Mouse (Mus musculus) stomach, embryonic 15.5 days (tissue): ENCODE data around the gene Gpr176. TPM values are rescaled to one million over a fixed set of nuclear protein-coding genes. Genes with fewer than 3 reads are reported as not detected.

Source experiments
- ATAC-seq: fragments of 200-750 bp; cut with Nextera tagmentation; 2 replicates; pipeline ENCODE4 v1.8.0; 2017; ENCODE audit warnings: low read depth, moderate number of reproducible peaks, moderate TSS enrichment; ENCODE audit not compliant: insufficient read depth, low FRiP score
- H3K27ac ChIP-seq: fragments of 300-500 bp; sonication (generic); 2 replicates; pipeline ENCODE4 v1.5.1; 2015; ENCODE audit warnings: mild to moderate bottlenecking, inconsistent platforms
- H3K27me3 ChIP-seq: fragments of 300-500 bp; sonication (generic); replicated peaks from 2 replicates; pipeline ENCODE4 v1.6.1; 2015; ENCODE audit warnings: inconsistent platforms
- H3K36me3 ChIP-seq: fragments of 300-500 bp; sonication (generic); 2 replicates; pipeline ENCODE4 v1.6.1; 2015; ENCODE audit warnings: inconsistent platforms
- H3K4me1 ChIP-seq: fragments of 300-500 bp; sonication (generic); 2 replicates; pipeline ENCODE4 v1.6.1; 2015; ENCODE audit warnings: inconsistent platforms
- H3K4me2 ChIP-seq: fragments of 300-500 bp; sonication (generic); 2 replicates; pipeline ENCODE4 v1.6.1; 2015; ENCODE audit warnings: mild to moderate bottlenecking, inconsistent platforms
- H3K4me3 ChIP-seq: fragments of 300-500 bp; sonication (generic); replicated peaks from 2 replicates; pipeline ENCODE4 v1.5.1; 2015; ENCODE audit warnings: inconsistent platforms
- H3K9ac ChIP-seq: fragments of 300-500 bp; sonication (generic); 2 replicates; pipeline ENCODE4 v1.6.1; 2015; ENCODE audit warnings: inconsistent platforms
- H3K9me3 ChIP-seq: fragments of 300-500 bp; sonication (generic); 2 replicates; pipeline ENCODE4 v1.6.1; 2016; ENCODE audit warnings: inconsistent platforms
- WGBS: fragments of 180-500 bp; shearing (Covaris S2); methylation state at CpG from one replicate; pipeline ENCODE4 v1.1.7; 2015; 5-methylcytosine and 5-hydroxymethylcytosine counted together
- polyA plus RNA-seq: library from polyadenylated mRNA; unstranded; fragments of >200 nt; fragmentation: Nextera tagmentation; extraction: Ambion mirVana; gene quantifications from 2 replicates; pipeline ENCODE4 v1.2.1, GENCODE M21; 2015

Gpr176 gene
- polyA plus RNA-seq: 0.24 and 0.58 TPM in 2 replicates

DNA sequence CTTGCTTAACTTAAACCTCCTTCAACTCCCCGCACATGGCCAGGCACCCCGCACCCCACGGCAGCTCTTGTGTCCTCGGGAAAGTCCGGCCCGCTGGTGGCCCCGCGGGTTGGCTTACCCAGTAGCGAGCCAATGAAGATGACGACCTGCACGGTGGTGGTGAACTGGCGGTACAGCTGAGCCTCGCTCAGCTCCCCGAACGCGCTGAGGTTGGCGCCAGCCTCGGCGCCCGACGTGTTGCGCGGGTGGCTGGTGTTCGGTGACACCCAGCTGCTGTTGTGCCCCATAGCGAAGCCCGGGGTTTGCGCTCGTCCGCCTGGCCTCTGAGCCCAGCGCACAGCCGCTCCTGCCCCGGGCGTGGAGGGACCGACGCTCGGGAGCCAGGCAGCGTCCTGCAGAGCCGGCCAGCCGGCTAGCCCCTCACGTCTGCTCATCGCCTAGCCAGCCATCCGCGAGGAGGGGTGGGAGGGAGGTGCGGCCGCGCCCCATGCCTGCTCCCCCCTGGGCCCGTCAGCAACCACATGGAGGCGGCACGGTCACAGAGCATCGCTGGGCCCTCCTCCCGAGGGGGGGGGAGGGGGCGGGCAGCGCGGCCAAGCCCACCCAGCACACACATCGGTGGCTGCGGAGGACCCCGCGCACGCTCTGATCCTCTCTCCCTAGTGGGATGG is at the start of gene Gpr176:
Gene Gpr176, minus strand, starts transcription at position 519 of the 671 bp plus-strand sequence.
- 1% methylated on average over 57 of the region's 59 CpGs for WGBS
- Histone ChIP-seq H3K27me3 (peaks cover 11% of the 10 kb centered on the region; the same call in 1 of the 2 replicates), H3K27ac (no peak within 1 kb of the TSS), H3K4me3 (peak within 1 kb of the TSS; percentile 45), H3K4me1 (peaks cover 17% of the 10 kb centered on the region), H3K4me2 (peak within 1 kb of the TSS; percentile 95), H3K9me3 (no peaks in the 10 kb centered on the region), H3K9ac (peak within 1 kb of the TSS; percentile 27), H3K36me3 (no peaks in the 10 kb centered on the region)
- peak; percentile 70 for ATAC-seq

GRCm38 (mm10) chr2:118422385-118422784 is 49.2 kb upstream of the Gpr176 start:
- Histone ChIP-seq H3K4me3 (no peak overlapping the region), H3K4me2 (no peak overlapping the region), H3K36me3 (peaks cover 13% of the 10 kb centered on the region), H3K9ac (no peak overlapping the region), H3K9me3 (no peaks in the 10 kb centered on the region), H3K27me3 (no peaks in the 10 kb centered on the region), H3K4me1 (no peaks in the 10 kb centered on the region), H3K27ac (no peak overlapping the region)
- WGBS: 86% methylated on average over 8 of the region's 8 CpGs
- ATAC-seq: no peak

DNA sequence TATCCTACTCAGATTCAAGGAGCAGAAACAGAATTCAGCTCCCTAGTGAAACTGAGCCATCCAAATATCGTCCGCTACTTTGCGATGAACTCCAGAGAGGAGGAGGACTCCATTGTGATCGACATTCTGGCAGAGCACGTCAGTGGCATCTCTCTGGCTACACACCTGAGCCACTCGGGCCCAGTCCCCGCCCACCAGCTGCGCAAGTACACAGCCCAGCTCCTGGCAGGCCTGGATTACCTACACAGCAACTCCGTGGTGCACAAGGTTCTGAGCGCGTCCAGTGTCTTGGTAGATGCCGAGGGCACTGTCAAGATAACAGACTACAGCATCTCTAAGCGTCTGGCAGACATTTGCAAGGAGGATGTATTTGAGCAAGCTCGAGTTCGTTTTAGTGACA is 48.7 kb upstream of the Gpr176 start:
- no peak for ATAC-seq
- H3K4me3 ChIP-seq: no peak overlapping the region
- peaks cover 17% of the 10 kb centered on the region for H3K36me3 ChIP-seq
- H3K4me1 ChIP-seq: no peaks in the 10 kb centered on the region
- H3K27ac ChIP-seq: no peak overlapping the region
- WGBS: 85% methylated on average over 15 of the region's 15 CpGs
- no peaks in the 10 kb centered on the region for H3K9me3 ChIP-seq
- no peak overlapping the region for H3K9ac ChIP-seq
- H3K4me2 ChIP-seq: no peak overlapping the region
- no peaks in the 10 kb centered on the region for H3K27me3 ChIP-seq

DNA sequence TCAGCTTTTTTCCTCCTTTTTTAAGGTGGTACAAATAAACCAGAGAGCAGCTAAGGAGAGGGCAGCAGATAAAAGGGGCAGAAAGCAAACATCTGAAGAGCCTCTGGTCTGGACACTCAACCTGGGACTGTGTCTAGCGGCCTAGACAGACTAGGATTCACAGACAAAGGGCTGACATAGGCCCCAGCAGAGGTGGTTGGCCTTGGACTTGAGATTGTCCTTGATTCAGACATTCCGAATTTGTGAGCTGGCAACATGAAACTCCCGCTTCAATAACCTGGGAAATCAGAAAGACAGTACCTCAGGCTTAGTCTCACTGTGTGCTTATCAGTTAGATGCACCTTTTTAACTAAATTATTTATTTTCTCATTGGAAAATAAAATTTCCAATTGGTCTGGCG is 44.9 kb upstream of the Gpr176 start:
- Histone ChIP-seq H3K9ac (no peak overlapping the region), H3K4me3 (no peak overlapping the region), H3K9me3 (no peaks in the 10 kb centered on the region), H3K27ac (no peak overlapping the region), H3K27me3 (no peaks in the 10 kb centered on the region), H3K4me2 (no peak overlapping the region), H3K36me3 (peaks cover 30% of the 10 kb centered on the region), H3K4me1 (no peaks in the 10 kb centered on the region)
- WGBS: 89% methylated on average over 4 of the region's 4 CpGs
- no peak for ATAC-seq

GRCm38 (mm10) chr2:118415601-118416355 is 42.6 kb upstream of the Gpr176 start:
- H3K9me3 ChIP-seq: no peaks in the 10 kb centered on the region
- H3K4me2 ChIP-seq: no peak overlapping the region
- no peak overlapping the region for H3K27ac ChIP-seq
- no peaks in the 10 kb centered on the region for H3K4me1 ChIP-seq
- 84% methylated on average over 6 of the region's 6 CpGs for WGBS
- ATAC-seq: no peak
- H3K27me3 ChIP-seq: no peaks in the 10 kb centered on the region
- H3K9ac ChIP-seq: no peak overlapping the region
- no peak overlapping the region for H3K4me3 ChIP-seq
- H3K36me3 ChIP-seq: peaks cover 39% of the 10 kb centered on the region

GRCm38 (mm10) chr2:118412821-118413220 is 39.6 kb upstream of the Gpr176 start:
- H3K4me3 ChIP-seq: no peak overlapping the region
- ATAC-seq: no peak
- no peak overlapping the region for H3K9ac ChIP-seq
- 92% methylated on average over 11 of the region's 11 CpGs for WGBS
- no peaks in the 10 kb centered on the region for H3K4me1 ChIP-seq
- peaks cover 37% of the 10 kb centered on the region for H3K36me3 ChIP-seq
- no peaks in the 10 kb centered on the region for H3K27me3 ChIP-seq
- no peak overlapping the region for H3K27ac ChIP-seq
- H3K9me3 ChIP-seq: no peaks in the 10 kb centered on the region
- no peak overlapping the region for H3K4me2 ChIP-seq

GRCm38 (mm10) chr2:118408336-118408895 is 35.2 kb upstream of the Gpr176 start:
- Histone ChIP-seq H3K27me3 (no peaks in the 10 kb centered on the region), H3K4me2 (no peak overlapping the region), H3K9me3 (no peaks in the 10 kb centered on the region), H3K27ac (no peak overlapping the region), H3K4me1 (no peaks in the 10 kb centered on the region), H3K36me3 (peaks cover 22% of the 10 kb centered on the region), H3K9ac (no peak overlapping the region), H3K4me3 (no peak overlapping the region)
- WGBS: 79% methylated on average over 4 of the region's 4 CpGs
- no peak for ATAC-seq

GRCm38 (mm10) chr2:118406811-118407210 is 33.6 kb upstream of the Gpr176 start:
- H3K9me3 ChIP-seq: no peaks in the 10 kb centered on the region
- no peak overlapping the region for H3K4me3 ChIP-seq
- WGBS: 76% methylated on average over 2 of the region's 2 CpGs
- H3K4me2 ChIP-seq: no peak overlapping the region
- H3K27me3 ChIP-seq: no peaks in the 10 kb centered on the region
- H3K9ac ChIP-seq: no peak overlapping the region
- peaks cover 10% of the 10 kb centered on the region for H3K36me3 ChIP-seq
- ATAC-seq: no peak
- no peaks in the 10 kb centered on the region for H3K4me1 ChIP-seq
- H3K27ac ChIP-seq: no peak overlapping the region

- ATAC-seq: no peak
- Histone ChIP-seq H3K27me3 (no peaks in the 10 kb centered on the region), H3K4me2 (no peak overlapping the region), H3K27ac (no peak overlapping the region), H3K36me3 (peaks cover 3% of the 10 kb centered on the region), H3K4me3 (no peak overlapping the region), H3K9me3 (no peaks in the 10 kb centered on the region), H3K4me1 (no peaks in the 10 kb centered on the region), H3K9ac (no peak overlapping the region)
- WGBS: 83% methylated on average over 4 of the region's 4 CpGs
Observed at GRCm38 (mm10) chr2:118405568-118405967, 32.3 kb upstream of the Gpr176 start.

DNA sequence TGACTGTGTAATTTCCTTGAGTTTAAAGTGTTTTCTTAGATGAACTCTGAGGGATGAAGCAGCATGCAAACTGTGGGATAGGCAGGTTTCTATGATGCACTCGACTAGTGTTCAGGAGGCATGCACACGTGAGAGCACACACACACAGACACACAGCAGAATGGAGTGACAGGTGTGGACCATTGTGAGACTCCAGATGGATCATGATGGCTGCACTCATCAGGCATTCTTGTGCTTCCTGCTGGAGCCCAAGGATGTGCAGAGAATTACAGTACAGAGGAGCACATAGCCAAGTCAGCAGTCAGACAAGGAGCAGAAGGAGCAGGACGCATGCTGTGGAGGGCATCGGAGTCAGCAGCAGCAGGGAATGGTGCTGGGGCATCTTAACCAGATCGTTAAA is 31.1 kb upstream of the Gpr176 start:
- H3K27ac ChIP-seq: no peak overlapping the region
- 83% methylated on average over 5 of the region's 5 CpGs for WGBS
- no peak overlapping the region for H3K4me2 ChIP-seq
- H3K36me3 ChIP-seq: no peaks in the 10 kb centered on the region
- H3K9ac ChIP-seq: no peak overlapping the region
- no peaks in the 10 kb centered on the region for H3K27me3 ChIP-seq
- no peaks in the 10 kb centered on the region for H3K9me3 ChIP-seq
- no peak for ATAC-seq
- H3K4me1 ChIP-seq: no peaks in the 10 kb centered on the region; the same call in 1 of the 2 replicates
- H3K4me3 ChIP-seq: no peak overlapping the region

DNA sequence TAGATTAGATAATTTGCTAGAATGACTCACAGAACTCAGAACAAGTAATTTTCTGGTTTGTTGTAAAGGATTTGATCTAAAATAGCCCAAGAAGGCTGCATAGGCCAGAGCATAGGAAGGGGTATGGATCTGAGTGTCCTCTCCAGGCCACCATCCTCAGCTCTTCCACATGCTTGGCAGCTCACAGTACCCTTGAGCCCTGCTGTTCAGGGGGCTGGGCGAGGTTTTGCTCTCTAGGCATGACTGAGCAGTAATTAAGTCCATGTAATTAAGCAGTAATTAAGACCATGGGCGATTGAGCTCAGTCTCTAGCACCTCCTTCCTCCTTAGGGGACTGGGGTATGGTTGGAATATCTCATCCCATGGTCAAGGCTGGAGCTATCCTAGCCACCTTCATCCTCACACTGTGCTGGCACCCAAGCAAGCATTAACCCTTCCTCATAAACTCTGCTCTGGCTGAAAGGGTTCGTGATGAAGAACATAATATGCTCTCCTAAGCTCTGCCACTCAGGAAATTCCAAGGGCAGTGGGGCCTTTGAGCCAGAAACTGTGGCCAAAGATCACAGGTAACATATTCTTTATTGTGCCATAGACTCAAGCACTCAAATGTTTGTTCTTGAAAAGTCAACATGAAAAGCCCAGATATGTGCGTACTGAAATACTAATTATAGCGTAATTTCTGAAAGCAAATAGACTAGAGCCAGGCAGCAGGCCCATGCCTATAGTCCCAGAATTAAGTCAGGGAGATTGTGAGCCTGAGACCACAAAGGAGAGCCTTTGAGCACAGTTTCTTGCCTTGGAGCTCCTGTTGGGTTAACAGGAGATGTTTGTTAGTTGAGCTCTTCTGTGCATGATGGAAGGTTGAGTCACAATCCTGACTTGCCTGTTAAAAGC is 28.9 kb upstream of the Gpr176 start:
- H3K9me3 ChIP-seq: no peaks in the 10 kb centered on the region
- H3K4me3 ChIP-seq: no peak overlapping the region
- no peak overlapping the region for H3K9ac ChIP-seq
- no peaks in the 10 kb centered on the region; the same call in 1 of the 2 replicates for H3K4me1 ChIP-seq
- peak; percentile 80 for ATAC-seq
- H3K4me2 ChIP-seq: no peak overlapping the region
- H3K27ac ChIP-seq: peak overlapping the region; percentile 44; the same call in 1 of the 2 replicates
- WGBS: 73% methylated on average over 5 of the region's 5 CpGs
- no peaks in the 10 kb centered on the region for H3K27me3 ChIP-seq
- no peaks in the 10 kb centered on the region for H3K36me3 ChIP-seq
